Mouse (Mus musculus): ENCODE data around the gene Zfp784.

DNA sequence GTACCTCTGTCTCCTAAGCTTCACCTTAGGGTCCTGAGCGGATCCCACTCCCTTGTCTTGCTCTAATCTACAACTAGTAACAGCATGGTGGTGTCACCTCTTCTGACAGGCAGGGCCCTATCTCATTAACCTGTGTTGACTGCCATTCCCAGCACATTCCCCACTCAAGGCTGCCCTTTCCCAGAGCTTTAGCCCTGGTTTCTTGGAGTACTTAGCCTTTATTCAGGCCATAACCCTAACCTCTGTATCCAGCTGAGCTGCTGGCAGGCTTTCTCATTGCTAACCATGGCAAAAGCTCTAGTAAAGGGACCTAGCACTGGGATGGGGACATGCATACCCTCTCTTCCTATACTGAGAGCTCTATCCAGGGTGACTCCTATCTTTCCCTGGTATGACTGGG is 20.4 kb upstream of the Zfp784 start:
- TF ChIP-seq CTCF (IDR thresholded peaks at IDR 0.05; ENCODE audit: control insufficient read depth, insufficient read depth, insufficient replicate concordance, low read depth, low read length), result no peak
- TF ChIP-seq POLR2A (IDR thresholded peaks at IDR 0.05; ENCODE audit: control insufficient read depth, low read depth, low read length), result no peak

Data from testis, adult 2 months (tissue).